Mouse (Mus musculus): ENCODE measurements around the gene Tnxb. TPM values are rescaled to one million over a fixed set of nuclear protein-coding genes. Genes with fewer than 3 reads are reported as not detected.

Gene Tnxb
- total RNA-seq, 2 experiments from 2014 or later: 4.6 to 5.4 TPM

DNA sequence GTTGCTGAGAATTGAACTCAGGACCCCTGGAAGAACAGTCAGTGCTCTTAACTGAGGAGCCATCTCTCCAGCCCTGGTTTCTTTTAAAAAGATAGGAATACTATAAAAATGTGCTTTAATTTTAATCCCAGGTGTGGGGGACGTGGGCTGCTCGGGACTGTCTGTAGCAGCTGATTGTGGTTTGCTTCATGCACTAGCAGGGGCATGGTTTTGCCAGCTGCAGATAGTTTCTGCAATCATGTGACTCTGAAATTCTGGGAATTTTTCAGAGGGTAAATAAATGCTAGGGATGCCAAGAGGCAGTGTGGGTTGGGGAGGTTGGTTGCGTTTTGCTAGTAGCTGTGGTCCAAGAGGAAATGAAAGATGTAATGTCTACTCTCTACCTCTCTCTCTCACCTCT lies 28.4 kb upstream of the Tnxb start:
- no peak for DNase-seq (ENCODE audit: low spot score in 2 of 2)

DNA sequence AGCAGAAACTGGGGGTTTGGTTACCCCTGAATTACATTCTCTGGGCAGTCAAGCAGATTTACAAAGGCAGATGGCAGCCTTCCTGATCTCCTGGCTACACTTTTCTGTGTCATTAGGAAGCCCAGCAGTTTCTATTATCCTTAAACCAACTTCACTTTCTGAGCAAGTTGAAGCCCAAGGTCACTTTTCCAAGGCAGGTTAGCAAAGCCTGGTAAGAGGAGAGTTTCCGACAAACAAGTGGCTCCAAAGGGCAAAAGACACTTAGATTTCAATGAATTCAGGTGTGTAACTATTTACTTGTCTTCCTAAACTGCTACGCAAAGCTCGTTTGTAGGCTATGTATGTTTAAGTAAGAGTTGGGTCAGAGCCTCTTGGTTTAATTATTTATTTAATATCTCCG lies 27.0 kb upstream of the Tnxb start:
- DNase-seq (ENCODE audit: low spot score in 2 of 2): no peak

GRCm38 (mm10) chr17:34643944-34644343 lies 26.4 kb upstream of the Tnxb start:
- DNase-seq (ENCODE audit: low spot score in 2 of 2): no peak

GRCm38 (mm10) chr17:34644608-34645007 lies 25.7 kb upstream of the Tnxb start, which contains the start of gene Fkbpl:
TSS of gene Fkbpl (plus strand) at chr17:34644764.
- DNase-seq (ENCODE audit: low spot score in 2 of 2): peak; percentile 95 to 98

DNA sequence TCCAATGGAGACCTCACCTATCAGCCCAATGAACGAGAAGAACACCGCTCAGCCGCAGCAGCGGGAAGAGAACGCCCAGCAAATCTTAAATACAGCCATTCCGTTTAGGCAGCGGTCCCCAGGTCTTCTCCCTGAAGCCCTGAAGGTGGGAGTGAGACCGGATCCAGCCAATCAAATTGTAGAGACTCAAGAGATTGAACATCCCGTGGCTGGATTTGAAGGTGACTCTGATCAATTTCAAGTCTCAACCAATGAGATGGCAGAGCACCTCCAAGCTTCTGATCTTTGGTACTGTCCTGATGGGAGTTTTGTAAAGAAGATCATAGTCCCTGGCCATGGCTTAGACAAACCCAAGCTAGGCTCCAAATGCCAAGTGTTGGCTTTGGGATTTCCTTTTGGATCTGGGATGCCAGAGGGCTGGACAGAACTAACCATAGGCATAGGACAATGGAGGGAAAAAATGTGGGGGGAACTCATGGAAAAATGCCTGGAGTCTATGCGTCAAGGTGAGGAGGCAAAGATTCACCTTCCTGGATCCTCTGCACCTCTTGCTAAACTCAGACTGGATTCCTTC lies 25.0 kb upstream of the Tnxb start:
- DNase-seq (ENCODE audit: low spot score in 2 of 2): no peak

- peak in 1 of 2 experiments; percentile 2 for DNase-seq (ENCODE audit: low spot score in 2 of 2)
These were observed 24.4 kb upstream of the Tnxb start for GRCm38 (mm10) chr17:34645831-34646511.

GRCm38 (mm10) chr17:34646906-34647787 lies 23.2 kb upstream of the Tnxb start, which contains the start of gene Atf6b:
TSS of gene Atf6b (plus strand) at chr17:34647146.
- DNase-seq (ENCODE audit: low spot score in 2 of 2): peak; percentile 92 to 98

DNA sequence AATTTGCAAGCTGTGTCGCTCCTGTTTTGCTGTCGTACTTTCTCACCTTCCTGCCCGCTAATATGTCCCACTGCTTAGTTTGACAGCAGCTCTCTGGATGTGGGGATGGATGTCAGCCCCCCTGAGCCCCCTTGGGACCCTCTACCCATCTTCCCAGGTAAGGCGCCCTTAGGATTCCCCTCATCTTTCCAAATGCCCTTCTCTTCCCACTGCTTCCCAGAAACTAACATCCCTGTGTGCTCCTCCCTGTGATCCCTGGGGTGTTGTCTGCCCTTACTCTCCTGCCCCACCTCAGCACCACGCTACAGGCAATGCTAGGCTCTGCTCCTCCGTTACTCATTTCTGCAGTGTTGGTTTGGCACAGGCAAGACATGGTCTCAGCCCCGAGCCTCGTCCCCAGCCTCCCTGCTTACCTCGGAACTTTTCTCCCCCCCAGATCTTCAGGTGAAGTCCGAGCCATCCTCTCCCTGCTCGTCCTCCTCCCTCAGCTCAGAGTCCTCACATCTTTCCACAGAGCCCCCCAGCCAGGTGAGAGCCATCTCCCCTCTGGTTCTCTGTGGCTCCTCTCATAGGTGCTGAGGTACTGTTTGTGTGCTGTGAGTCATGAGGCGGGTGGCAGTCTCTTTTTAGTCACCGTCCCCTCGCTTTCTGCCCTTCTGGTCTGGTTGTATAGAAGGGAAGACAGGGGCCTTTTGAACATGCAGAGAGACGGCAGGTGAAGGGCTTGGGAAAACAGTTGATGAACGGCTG lies 22.0 kb upstream of the Tnxb start:
- DNase-seq (ENCODE audit: low spot score in 2 of 2): no peak

GRCm38 (mm10) chr17:34649106-34649864 lies 21.1 kb upstream of the Tnxb start:
- DNase-seq (ENCODE audit: low spot score in 2 of 2): no peak

GRCm38 (mm10) chr17:34650781-34651180 lies 19.6 kb upstream of the Tnxb start:
- no peak for DNase-seq (ENCODE audit: low spot score in 2 of 2)

DNA sequence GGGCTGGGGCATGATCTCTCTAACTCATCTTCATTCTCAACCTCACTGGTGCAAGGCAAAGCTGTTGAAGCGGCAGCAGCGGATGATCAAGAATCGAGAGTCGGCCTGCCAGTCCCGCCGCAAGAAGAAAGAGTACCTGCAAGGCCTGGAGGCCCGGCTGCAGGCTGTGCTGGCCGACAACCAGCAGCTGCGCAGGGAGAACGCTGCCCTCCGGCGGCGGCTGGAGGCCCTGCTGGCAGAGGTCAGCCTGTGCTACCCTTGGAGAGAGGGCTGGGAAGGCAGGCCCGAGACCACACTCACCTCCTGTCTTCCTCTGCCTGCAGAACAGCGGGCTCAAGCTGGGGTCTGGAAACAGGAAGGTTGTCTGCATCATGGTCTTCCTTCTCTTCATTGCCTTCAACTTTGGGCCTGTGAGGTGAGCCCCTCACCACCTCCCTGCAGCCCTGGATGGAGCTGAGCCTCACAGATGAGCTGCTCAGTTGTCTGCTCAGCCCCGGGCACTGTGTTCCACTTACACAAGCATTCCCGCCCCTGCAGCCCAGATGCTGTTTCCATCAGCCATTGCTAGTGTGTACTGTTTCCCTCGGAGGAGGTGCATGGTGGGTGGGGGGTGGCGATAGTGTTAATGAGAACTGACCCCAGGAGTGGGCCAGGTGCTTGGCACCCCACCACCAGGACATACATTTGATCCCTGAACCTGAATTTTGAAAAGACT lies 18.7 kb upstream of the Tnxb start:
- no peak for DNase-seq (ENCODE audit: low spot score in 2 of 2)

DNA sequence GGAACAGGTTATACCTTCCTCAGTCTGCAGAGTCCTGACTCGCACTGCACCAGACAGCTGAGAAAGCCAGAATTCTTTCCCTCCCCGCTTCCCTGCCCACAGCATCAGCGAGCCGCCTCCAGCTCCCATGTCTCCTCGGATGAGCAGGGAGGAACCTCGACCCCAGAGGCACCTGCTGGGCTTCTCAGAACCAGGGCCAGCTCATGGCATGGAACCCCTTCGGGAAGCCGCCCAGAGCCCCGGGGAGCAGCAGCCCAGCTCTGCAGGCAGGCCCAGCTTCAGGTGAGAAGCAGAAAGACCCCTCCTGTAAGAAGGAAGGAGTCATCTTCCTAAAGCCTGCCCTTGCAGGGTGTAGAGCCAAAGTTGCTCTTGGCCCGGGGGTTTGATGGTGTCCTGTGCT lies 17.8 kb upstream of the Tnxb start:
- no peak for DNase-seq (ENCODE audit: low spot score in 2 of 2)

- DNase-seq (ENCODE audit: low spot score in 2 of 2): no peak
These were observed 17.4 kb upstream of the Tnxb start for GRCm38 (mm10) chr17:34652985-34653384.

GRCm38 (mm10) chr17:34653746-34654285 lies 16.5 kb upstream of the Tnxb start:
- no peak for DNase-seq (ENCODE audit: low spot score in 2 of 2)

GRCm38 (mm10) chr17:34654392-34654791 lies 15.9 kb upstream of the Tnxb start:
- DNase-seq (ENCODE audit: low spot score in 2 of 2): no peak

- DNase-seq (ENCODE audit: low spot score in 2 of 2): no peak
These were observed 15.2 kb upstream of the Tnxb start for GRCm38 (mm10) chr17:34655160-34655559.

DNA sequence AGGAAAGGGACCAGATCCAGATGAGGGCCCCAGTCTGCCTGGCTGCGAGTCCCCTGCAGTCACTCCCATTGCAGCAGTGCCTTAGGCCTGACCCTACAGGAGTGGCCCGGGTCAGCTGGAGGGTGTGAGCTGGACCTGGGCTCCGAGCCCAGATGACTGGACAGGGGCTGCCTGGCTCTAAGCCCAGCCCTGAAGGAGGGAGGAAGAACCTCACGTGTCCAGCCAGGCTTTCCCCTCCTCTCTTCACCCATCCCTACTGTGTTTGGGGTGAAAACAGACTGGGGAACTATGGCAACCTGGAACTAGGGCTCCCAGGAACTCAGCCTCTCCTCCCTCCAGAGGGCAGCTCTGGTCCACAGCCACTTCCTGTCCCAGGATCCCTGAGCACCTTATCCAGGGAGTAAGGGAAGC lies 14.7 kb upstream of the Tnxb start:
- peak in 1 of 2 experiments; percentile 57 for DNase-seq (ENCODE audit: low spot score in 2 of 2)

GRCm38 (mm10) chr17:34656666-34657065 lies 13.7 kb upstream of the Tnxb start:
- DNase-seq (ENCODE audit: low spot score in 2 of 2): no peak

- DNase-seq (ENCODE audit: low spot score in 2 of 2): no peak
These were observed 13.1 kb upstream of the Tnxb start for GRCm38 (mm10) chr17:34657271-34657670.

DNA sequence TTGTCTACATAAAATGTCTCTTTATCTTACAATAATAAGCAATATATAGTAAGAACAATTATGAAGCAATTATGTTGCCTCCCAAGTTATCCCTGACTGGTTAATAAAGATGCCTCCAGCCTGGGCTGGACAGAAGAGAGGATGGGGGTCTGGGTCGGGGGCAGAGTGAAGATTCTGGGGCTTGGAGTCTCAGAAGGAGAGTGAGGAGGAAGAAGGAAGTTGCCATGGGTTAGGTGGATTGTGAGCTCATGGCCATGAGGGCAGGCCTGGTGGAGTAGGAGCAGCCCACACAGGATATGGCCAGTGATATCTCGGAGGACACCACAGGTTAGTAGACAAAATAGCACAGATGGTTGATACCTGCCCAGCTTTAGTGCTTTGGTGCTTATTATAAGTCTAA lies 12.2 kb upstream of the Tnxb start:
- no peak for DNase-seq (ENCODE audit: low spot score in 2 of 2)
